Mouse (Mus musculus) v-Abl transformed pro-B cells (cell line): ENCODE data around the gene Pear1.
"Not testable (repeated sequence)": the region's sequence is repeated elsewhere in the genome, so short reads cannot be mapped to it uniquely, and the experiment has no call there.

Experiments
- in situ Hi-C, 2 experiments: fragments of 400-800 bp; cut with MboI; formaldehyde crosslinking; loops; one replicate each; pipeline ENCODE4 v1.15.1; 2025; ENCODE audit not compliant: unreplicated experiment in 2 of 2

Gene Pear1

GRCm38 (mm10) chr3:87824206-87824605, at the start of gene Pear1:
Pear1 (minus strand) TSS chr3:87824306.
- in situ Hi-C loops = not testable (repeated sequence)

- in situ Hi-C loops = loop anchor here (5.0 kb wide), 2 partner anchors 77 to 107 kb away; no protein-coding TSS in a partner anchor
These were observed 40.0 kb upstream of the Pear1 start for GRCm38 (mm10) chr3:87864111-87864510.

DNA sequence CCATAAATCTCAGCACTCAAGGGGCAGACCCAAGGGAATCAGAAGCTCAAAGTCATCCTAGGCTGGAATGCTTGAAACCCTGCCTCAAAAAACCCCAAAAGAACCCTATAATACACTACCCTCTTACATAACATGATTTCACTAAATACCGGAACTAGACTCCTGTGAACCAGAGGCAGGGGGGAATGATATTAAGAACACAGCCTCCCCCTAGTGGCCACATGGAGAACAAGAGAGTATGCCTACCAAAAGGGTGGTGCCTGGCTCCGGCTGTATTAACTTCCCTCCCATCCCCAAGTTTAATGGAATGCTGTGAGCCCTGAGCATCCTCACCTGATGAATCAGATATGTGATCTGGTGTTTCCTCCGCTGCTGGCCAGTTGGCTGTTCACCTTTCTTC, 35.7 kb upstream of the Pear1 start:
- in situ Hi-C loops = loop anchor here (5.0 kb wide), 4 partner anchors 43 to 103 kb away; partner anchors contain the start of genes Insrr (in 1 of the 2) and Ntrk1 (in 1 of the 2)

- in situ Hi-C loops = loop anchor here (5.0 kb wide), 2 partner anchors 40 to 60 kb away; partner anchors contain the start of genes Insrr (in 1 of the 2) and Ntrk1 (in 1 of the 2)
These were observed 33.6 kb upstream of the Pear1 start for GRCm38 (mm10) chr3:87857666-87858065.

GRCm38 (mm10) chr3:87855936-87856335, 31.8 kb upstream of the Pear1 start:
- in situ Hi-C loops = loop anchor here (5.0 kb wide), 2 partner anchors 39 to 59 kb away; partner anchors contain the start of genes Insrr (in 1 of the 2) and Ntrk1 (in 1 of the 2)

- in situ Hi-C loops = loop anchor here (5.0 kb wide), 2 partner anchors 38 to 58 kb away; partner anchors contain the start of genes Insrr (in 1 of the 2) and Ntrk1 (in 1 of the 2)
These were observed 30.9 kb upstream of the Pear1 start for GRCm38 (mm10) chr3:87854795-87855568.

- in situ Hi-C loops = no loop called here
These were observed 25.0 kb upstream of the Pear1 start for GRCm38 (mm10) chr3:87849117-87849516.

GRCm38 (mm10) chr3:87847680-87848079, 23.6 kb upstream of the Pear1 start:
- in situ Hi-C loops = no loop called here

GRCm38 (mm10) chr3:87846650-87847110, 22.6 kb upstream of the Pear1 start, which contains the start of gene Sh2d2a:
Sh2d2a (plus strand) TSS chr3:87846755.
- in situ Hi-C loops = no loop called here

GRCm38 (mm10) chr3:87846186-87846585, 22.1 kb upstream of the Pear1 start:
- in situ Hi-C loops = no loop called here

DNA sequence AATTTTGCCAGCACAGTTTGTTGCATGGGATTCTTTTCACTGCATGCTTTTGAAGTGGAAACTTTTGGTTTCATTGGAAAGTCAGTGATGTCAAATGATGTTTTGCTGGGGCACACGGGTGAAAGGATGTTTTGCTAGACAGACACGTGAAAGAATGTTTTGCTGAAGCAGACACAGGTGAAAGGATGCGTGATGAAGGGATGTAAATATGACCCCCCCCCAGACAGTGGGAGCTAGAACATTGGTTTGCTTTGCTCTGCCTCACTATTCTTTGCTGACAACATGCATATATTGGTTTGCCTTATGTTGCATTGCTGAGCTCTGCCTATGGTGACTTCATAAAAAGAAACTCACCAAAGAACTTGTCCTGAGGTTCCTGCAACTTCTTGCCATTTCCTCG, 20.9 kb upstream of the Pear1 start:
- in situ Hi-C loops = no loop called here

- in situ Hi-C loops = no loop called here
These were observed 16.8 kb upstream of the Pear1 start for GRCm38 (mm10) chr3:87840858-87841257.

DNA sequence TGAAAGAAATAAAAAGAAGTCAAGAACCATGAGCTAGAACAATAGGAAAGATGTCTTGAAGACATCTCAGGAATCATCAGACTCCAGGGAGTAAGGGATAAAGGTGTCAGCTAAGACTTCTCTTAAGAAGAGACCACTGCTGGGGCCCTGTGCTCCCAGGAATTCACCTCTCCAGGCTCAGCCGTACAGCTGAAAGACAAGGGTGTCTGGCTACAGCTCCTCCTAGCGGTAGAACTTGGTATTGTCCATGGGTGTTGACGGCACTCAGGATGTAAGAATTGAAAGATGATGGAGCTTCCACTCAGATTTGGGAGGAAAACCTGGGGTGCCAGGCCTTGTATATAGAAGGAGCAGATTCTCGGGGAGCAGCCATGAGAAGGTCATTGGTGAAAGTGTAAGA, 14.5 kb upstream of the Pear1 start:
- in situ Hi-C loops = no loop called here

- in situ Hi-C loops = no loop called here
These were observed 9.4 kb upstream of the Pear1 start for GRCm38 (mm10) chr3:87833482-87833881.

- in situ Hi-C loops = no loop called here
These were observed 8.2 kb upstream of the Pear1 start for GRCm38 (mm10) chr3:87832109-87832859.

DNA sequence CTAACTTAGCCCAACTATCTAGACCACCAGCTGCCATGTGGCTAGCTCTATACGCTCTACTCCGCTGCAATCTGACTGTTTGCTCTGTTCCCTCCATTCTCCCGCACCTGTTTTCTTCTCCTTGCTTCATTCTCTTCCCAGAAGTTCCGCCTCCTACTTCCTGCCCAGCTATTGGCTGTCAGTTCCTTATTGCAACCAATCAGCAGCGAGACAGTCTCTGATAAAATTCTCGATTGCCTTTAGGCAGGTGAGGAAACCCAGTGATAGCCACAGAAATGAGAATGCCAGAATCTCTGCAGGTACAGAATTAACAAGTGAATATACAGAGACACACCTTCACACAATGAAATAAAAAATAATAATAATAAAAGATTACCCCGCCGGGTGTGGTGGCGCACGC, 4.9 kb upstream of the Pear1 start:
- in situ Hi-C loops = no loop called here

- in situ Hi-C loops = no loop called here
These were observed 4.3 kb upstream of the Pear1 start for GRCm38 (mm10) chr3:87828435-87828834.

- in situ Hi-C loops = loop anchor here (5.0 to 10.0 kb wide), 4 partner anchors 39 to 63 kb away; no protein-coding TSS in a partner anchor
These were observed 5.9 kb downstream of the Pear1 start for GRCm38 (mm10) chr3:87818226-87818625.

- in situ Hi-C loops = loop anchor here (5.0 to 10.0 kb wide), 4 partner anchors 41 to 62 kb away; no protein-coding TSS in a partner anchor
These were observed 7.4 kb downstream of the Pear1 start for GRCm38 (mm10) chr3:87816646-87817093.

DNA sequence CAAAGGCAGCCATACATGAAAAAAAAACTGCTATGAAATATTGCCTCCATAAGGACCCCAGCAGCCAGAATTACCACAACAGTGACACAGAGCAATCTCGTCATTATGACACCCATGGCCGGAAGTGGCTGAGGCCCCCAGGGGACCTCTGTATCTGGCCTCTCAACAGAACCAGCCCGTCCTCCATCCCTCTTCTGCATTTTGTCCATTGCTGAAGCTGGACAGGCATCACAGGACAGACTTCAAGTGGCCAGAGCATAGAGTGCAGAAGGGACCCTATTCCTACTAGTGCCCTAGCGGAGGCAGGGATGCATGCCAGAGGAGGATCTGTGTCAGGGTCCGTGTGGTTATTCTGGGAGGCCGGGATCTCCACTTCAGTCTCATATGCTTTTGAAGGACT, 7.9 kb downstream of the Pear1 start:
- in situ Hi-C loops = loop anchor here (5.0 to 10.0 kb wide), 4 partner anchors 41 to 61 kb away; no protein-coding TSS in a partner anchor

DNA sequence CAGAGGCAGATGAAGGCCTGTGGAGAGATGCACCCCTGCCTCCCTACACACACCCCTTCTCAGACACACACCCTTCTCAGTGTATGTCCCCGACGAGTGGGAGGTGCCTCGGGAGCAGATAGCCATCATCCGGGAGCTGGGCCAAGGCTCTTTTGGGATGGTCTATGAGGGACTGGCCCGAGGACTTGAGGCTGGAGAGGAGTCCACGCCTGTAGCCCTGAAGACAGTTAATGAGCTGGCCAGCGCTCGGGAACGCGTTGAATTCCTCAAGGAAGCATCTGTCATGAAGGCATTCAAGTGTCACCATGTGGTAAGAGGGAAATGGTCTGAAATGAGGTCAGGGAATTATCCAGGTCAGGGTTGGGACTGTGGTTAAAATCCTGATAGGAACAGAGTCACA, 11.2 kb downstream of the Pear1 start:
- in situ Hi-C loops = loop anchor here in 1 of 2 experiments (10.0 kb wide), 1 partner anchor 58 kb away; no protein-coding TSS in a partner anchor
